Mouse (Mus musculus): ENCODE data around the gene Srgap3. TPM values are rescaled to one million over a fixed set of nuclear protein-coding genes. Genes with fewer than 3 reads are reported as not detected.
A peak's percentile ranks its signal among the peaks of the same experiment; 100 is the strongest.
"Not testable (repeated sequence)": the region's sequence is repeated elsewhere in the genome, so short reads cannot be mapped to it uniquely, and the experiment has no call there.

The Srgap3 gene
- polyA plus RNA-seq, 1 experiment from 2014 or later, result 11.0 TPM

DNA sequence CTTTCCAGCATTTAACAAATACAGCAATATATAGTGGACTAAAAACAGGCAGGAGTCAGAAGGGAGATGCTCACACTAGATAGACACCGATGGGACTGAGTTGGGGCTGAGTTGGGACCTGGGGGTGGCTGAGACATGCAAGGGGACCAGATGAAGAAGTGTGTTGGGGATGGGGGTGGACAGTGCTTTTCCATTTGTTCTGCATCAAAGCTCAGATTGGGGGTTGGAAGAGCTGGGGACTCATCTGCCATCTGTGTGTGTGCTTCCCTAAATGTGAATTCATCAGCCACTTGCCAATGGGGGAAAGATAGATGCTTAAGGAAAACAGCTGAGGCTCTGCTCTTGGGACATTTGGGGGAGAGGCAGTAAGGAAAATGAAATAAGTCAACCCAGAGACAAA is 227.1 kb downstream of the Srgap3 start:
- Histone ChIP-seq H3K9ac (replicated peaks; ENCODE audit: low read length) (no peak overlapping the region), H3K36me3 (replicated peaks; ENCODE audit: control insufficient read depth, insufficient read depth, low read depth, low read length) (no peaks in the 10 kb centered on the region), H3K4me2 (ENCODE audit: low read depth, low read length) (no peak overlapping the region), H3K4me1 (ENCODE audit: control insufficient read depth, insufficient read depth, low read length) (no peaks in the 10 kb centered on the region), H3K27ac (replicated peaks; ENCODE audit: low read depth, low read length) (no peak overlapping the region), H3K9me3 (replicated peaks; ENCODE audit: control insufficient read depth, low read length) (no peaks in the 10 kb centered on the region), H3K27me3 (ENCODE audit: control insufficient read depth, insufficient read depth, low read length) (no peaks in the 10 kb centered on the region), H3K4me3 (ENCODE audit: low read depth, low read length) (no peak overlapping the region)
- ATAC-seq (replicated peaks; ENCODE audit: insufficient number of reproducible peaks, low FRiP score, low TSS enrichment, low read depth) (no peak), DNase-seq (ENCODE audit: low spot score) (no peak)
- 92% methylated on average over 1 of the region's 1 CpGs for WGBS

DNA sequence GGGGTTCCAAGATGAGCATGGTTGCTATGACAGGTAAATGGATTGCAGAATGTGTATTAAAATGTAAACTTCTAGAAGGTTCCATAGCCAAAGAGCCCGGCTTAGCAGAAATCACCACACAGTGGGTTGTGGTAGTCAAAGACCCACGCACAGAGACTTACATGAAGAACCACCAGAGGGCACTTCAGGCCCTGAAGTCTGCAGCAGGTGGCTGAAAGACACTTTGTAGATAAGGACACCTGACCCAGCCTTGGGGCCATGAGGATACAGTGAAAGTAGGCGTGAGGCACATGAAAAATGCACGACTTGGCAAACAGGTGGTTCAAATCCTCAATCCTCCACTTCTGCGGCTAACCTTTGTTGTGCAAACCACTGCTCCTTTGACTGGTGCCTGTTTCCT is 229.9 kb downstream of the Srgap3 start:
- H3K36me3 ChIP-seq (replicated peaks; ENCODE audit: control insufficient read depth, insufficient read depth, low read depth, low read length), result no peaks in the 10 kb centered on the region
- no peak overlapping the region for H3K9ac ChIP-seq (replicated peaks; ENCODE audit: low read length)
- ATAC-seq (replicated peaks; ENCODE audit: insufficient number of reproducible peaks, low FRiP score, low TSS enrichment, low read depth) (no peak), DNase-seq (ENCODE audit: low spot score) (peak; percentile 46)
- H3K4me1 ChIP-seq (ENCODE audit: control insufficient read depth, insufficient read depth, low read length), result no peaks in the 10 kb centered on the region
- H3K27me3 ChIP-seq (ENCODE audit: control insufficient read depth, insufficient read depth, low read length), result no peaks in the 10 kb centered on the region
- H3K9me3 ChIP-seq (replicated peaks; ENCODE audit: control insufficient read depth, low read length), result no peaks in the 10 kb centered on the region
- no peak overlapping the region for H3K4me3 ChIP-seq (ENCODE audit: low read depth, low read length)
- H3K4me2 ChIP-seq (ENCODE audit: low read depth, low read length), result no peak overlapping the region
- 63% methylated on average over 5 of the region's 5 CpGs for WGBS
- no peak overlapping the region for H3K27ac ChIP-seq (replicated peaks; ENCODE audit: low read depth, low read length)

GRCm38 (mm10) chr6:112713951-112714350 is 233.1 kb downstream of the Srgap3 start:
- no peak for DNase-seq (ENCODE audit: low spot score)
- no peaks in the 10 kb centered on the region for H3K27me3 ChIP-seq (ENCODE audit: control insufficient read depth, insufficient read depth, low read length)
- no peaks in the 10 kb centered on the region for H3K36me3 ChIP-seq (replicated peaks; ENCODE audit: control insufficient read depth, insufficient read depth, low read depth, low read length)
- 82% methylated on average over 3 of the region's 3 CpGs for WGBS
- no peak overlapping the region for H3K27ac ChIP-seq (replicated peaks; ENCODE audit: low read depth, low read length)
- no peak overlapping the region for H3K4me2 ChIP-seq (ENCODE audit: low read depth, low read length)
- no peak overlapping the region for H3K9ac ChIP-seq (replicated peaks; ENCODE audit: low read length)
- no peaks in the 10 kb centered on the region for H3K9me3 ChIP-seq (replicated peaks; ENCODE audit: control insufficient read depth, low read length)
- H3K4me3 ChIP-seq (ENCODE audit: low read depth, low read length), result no peak overlapping the region
- no peak for ATAC-seq (replicated peaks; ENCODE audit: insufficient number of reproducible peaks, low FRiP score, low TSS enrichment, low read depth)
- no peaks in the 10 kb centered on the region for H3K4me1 ChIP-seq (ENCODE audit: control insufficient read depth, insufficient read depth, low read length)

DNA sequence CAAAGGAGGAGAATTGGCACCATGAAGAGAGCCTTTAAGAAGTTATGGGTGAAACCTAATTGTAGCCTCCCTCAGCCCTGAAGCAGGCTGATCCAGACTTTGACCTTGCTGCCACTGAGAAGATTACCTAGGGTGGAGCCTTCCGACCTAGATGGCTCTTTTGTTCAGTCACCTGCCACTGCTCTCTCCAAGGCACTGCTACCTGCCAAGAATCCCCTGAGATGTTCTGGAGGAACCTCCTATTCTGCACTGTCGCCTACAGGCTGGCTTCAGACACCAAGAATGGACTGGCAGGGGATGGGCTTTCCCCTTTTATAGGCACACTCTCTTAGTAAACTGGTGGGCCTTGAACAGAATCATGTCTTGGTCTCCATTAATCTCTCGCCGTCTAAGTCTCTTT is 244.8 kb downstream of the Srgap3 start:
- not testable (repeated sequence) for H3K4me3 ChIP-seq (ENCODE audit: low read depth, low read length); ATAC-seq (replicated peaks; ENCODE audit: insufficient number of reproducible peaks, low FRiP score, low TSS enrichment, low read depth); DNase-seq (ENCODE audit: low spot score); H3K4me2 ChIP-seq (ENCODE audit: low read depth, low read length); H3K27ac ChIP-seq (replicated peaks; ENCODE audit: low read depth, low read length); H3K36me3 ChIP-seq (replicated peaks; ENCODE audit: control insufficient read depth, insufficient read depth, low read depth, low read length); H3K9me3 ChIP-seq (replicated peaks; ENCODE audit: control insufficient read depth, low read length); H3K9ac ChIP-seq (replicated peaks; ENCODE audit: low read length); H3K27me3 ChIP-seq (ENCODE audit: control insufficient read depth, insufficient read depth, low read length); H3K4me1 ChIP-seq (ENCODE audit: control insufficient read depth, insufficient read depth, low read length)
- 85% methylated on average over 4 of the region's 4 CpGs for WGBS

DNA sequence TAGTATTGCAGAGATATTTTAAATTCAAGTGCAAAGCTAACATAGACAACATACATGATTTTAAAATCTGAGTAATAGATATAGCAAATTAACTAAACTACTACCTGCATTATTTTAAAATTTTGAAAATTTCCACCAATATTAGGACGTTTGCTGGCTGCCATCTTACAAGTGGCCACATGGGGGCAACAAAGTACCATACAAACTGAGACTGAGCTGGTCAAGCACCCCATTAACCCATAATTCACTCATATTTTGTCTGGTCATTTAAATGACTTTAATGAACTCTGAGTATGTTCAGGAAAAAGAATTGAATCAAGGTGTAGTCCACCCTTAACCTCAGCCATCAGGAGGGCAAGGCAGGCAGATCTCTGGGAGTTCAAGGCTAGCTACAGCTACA is 246.7 kb downstream of the Srgap3 start:
- H3K4me3 ChIP-seq (ENCODE audit: low read depth, low read length), result no peak overlapping the region
- ATAC-seq (replicated peaks; ENCODE audit: insufficient number of reproducible peaks, low FRiP score, low TSS enrichment, low read depth), result no peak
- no peak overlapping the region for H3K27ac ChIP-seq (replicated peaks; ENCODE audit: low read depth, low read length)
- H3K9ac ChIP-seq (replicated peaks; ENCODE audit: low read length), result no peak overlapping the region
- no peaks in the 10 kb centered on the region for H3K36me3 ChIP-seq (replicated peaks; ENCODE audit: control insufficient read depth, insufficient read depth, low read depth, low read length)
- peak; percentile 65 for DNase-seq (ENCODE audit: low spot score)
- H3K27me3 ChIP-seq (ENCODE audit: control insufficient read depth, insufficient read depth, low read length), result no peaks in the 10 kb centered on the region
- H3K9me3 ChIP-seq (replicated peaks; ENCODE audit: control insufficient read depth, low read length), result no peaks in the 10 kb centered on the region
- no peak overlapping the region for H3K4me2 ChIP-seq (ENCODE audit: low read depth, low read length)
- H3K4me1 ChIP-seq (ENCODE audit: control insufficient read depth, insufficient read depth, low read length), result no peaks in the 10 kb centered on the region
- WGBS, result 0% methylated on average over 1 of the region's 1 CpGs

- H3K27ac ChIP-seq (replicated peaks; ENCODE audit: low read depth, low read length), result no peak overlapping the region
- H3K9ac ChIP-seq (replicated peaks; ENCODE audit: low read length), result no peak overlapping the region
- ATAC-seq (replicated peaks; ENCODE audit: insufficient number of reproducible peaks, low FRiP score, low TSS enrichment, low read depth) (no peak), DNase-seq (ENCODE audit: low spot score) (no peak)
- H3K9me3 ChIP-seq (replicated peaks; ENCODE audit: control insufficient read depth, low read length), result no peaks in the 10 kb centered on the region
- H3K27me3 ChIP-seq (ENCODE audit: control insufficient read depth, insufficient read depth, low read length), result no peaks in the 10 kb centered on the region
- no peaks in the 10 kb centered on the region for H3K4me1 ChIP-seq (ENCODE audit: control insufficient read depth, insufficient read depth, low read length)
- 50% methylated on average over 1 of the region's 1 CpGs for WGBS
- no peak overlapping the region for H3K4me3 ChIP-seq (ENCODE audit: low read depth, low read length)
- no peaks in the 10 kb centered on the region for H3K36me3 ChIP-seq (replicated peaks; ENCODE audit: control insufficient read depth, insufficient read depth, low read depth, low read length)
- H3K4me2 ChIP-seq (ENCODE audit: low read depth, low read length), result no peak overlapping the region
Observed at GRCm38 (mm10) chr6:112699115-112699514, 248.0 kb downstream of the Srgap3 start.

- H3K4me2 ChIP-seq (ENCODE audit: low read depth, low read length), result peak within 1 kb of the TSS; percentile 39
- no peaks in the 10 kb centered on the region for H3K27me3 ChIP-seq (ENCODE audit: control insufficient read depth, insufficient read depth, low read length)
- H3K4me3 ChIP-seq (ENCODE audit: low read depth, low read length), result peak within 1 kb of the TSS; percentile 71
- ATAC-seq (replicated peaks; ENCODE audit: insufficient number of reproducible peaks, low FRiP score, low TSS enrichment, low read depth) (peak; percentile 91), DNase-seq (ENCODE audit: low spot score) (peak; percentile 95)
- no peaks in the 10 kb centered on the region for H3K9me3 ChIP-seq (replicated peaks; ENCODE audit: control insufficient read depth, low read length)
- H3K4me1 ChIP-seq (ENCODE audit: control insufficient read depth, insufficient read depth, low read length), result no peaks in the 10 kb centered on the region
- H3K9ac ChIP-seq (replicated peaks; ENCODE audit: low read length), result peak within 1 kb of the TSS; percentile 68
- no peaks in the 10 kb centered on the region for H3K36me3 ChIP-seq (replicated peaks; ENCODE audit: control insufficient read depth, insufficient read depth, low read depth, low read length)
- no peak within 1 kb of the TSS for H3K27ac ChIP-seq (replicated peaks; ENCODE audit: low read depth, low read length)
- under 1% methylated on average over 77 of the region's 77 CpGs for WGBS
Observed at GRCm38 (mm10) chr6:112696056-112696950, 250.8 kb downstream of the Srgap3 start, which contains the start of gene Rad18. Gene Rad18, minus strand, starts transcription at chr6:112696686.

DNA sequence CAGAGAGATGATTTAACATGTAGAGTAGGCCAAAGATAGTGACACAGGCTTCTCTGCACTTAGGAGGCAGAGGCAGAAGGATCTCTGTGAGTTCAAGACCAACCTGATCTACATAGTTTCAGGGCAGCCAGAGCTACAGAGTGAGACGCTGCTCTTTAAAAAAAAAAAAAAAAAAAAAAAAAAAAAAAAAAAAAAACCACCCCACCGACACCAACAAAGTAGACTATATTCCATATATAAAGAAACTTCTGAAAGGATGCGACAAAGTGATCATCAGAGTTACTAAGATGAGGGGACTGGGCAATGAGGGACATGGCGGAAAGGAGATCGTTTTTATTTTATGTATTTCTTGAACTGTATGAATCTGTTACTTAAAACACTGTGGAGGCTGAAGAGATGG is 252.6 kb downstream of the Srgap3 start:
- Histone ChIP-seq H3K4me3 (ENCODE audit: low read depth, low read length) (no peak overlapping the region), H3K27ac (replicated peaks; ENCODE audit: low read depth, low read length) (no peak overlapping the region), H3K27me3 (ENCODE audit: control insufficient read depth, insufficient read depth, low read length) (no peaks in the 10 kb centered on the region), H3K36me3 (replicated peaks; ENCODE audit: control insufficient read depth, insufficient read depth, low read depth, low read length) (no peaks in the 10 kb centered on the region), H3K4me1 (ENCODE audit: control insufficient read depth, insufficient read depth, low read length) (no peaks in the 10 kb centered on the region), H3K4me2 (ENCODE audit: low read depth, low read length) (no peak overlapping the region), H3K9me3 (replicated peaks; ENCODE audit: control insufficient read depth, low read length) (no peaks in the 10 kb centered on the region), H3K9ac (replicated peaks; ENCODE audit: low read length) (no peak overlapping the region)
- ATAC-seq (replicated peaks; ENCODE audit: insufficient number of reproducible peaks, low FRiP score, low TSS enrichment, low read depth) (no peak), DNase-seq (ENCODE audit: low spot score) (no peak)
- WGBS, result 92% methylated on average over 5 of the region's 5 CpGs
